Mouse (Mus musculus) right cerebral cortex, adult 18-20 months (tissue): ENCODE measurements around the gene Cntnap4.
"Not testable (repeated sequence)": the region's sequence is repeated elsewhere in the genome, so short reads cannot be mapped to it uniquely, and the experiment has no call there.

ENCODE experiments used
- DNase-seq: peaks from one replicate; pipeline ENCODE4 v3.0.0; 2022; ENCODE audit warnings: mixed read lengths

Gene Cntnap4

GRCm38 (mm10) chr8:112730583-112731432, 161.0 kb downstream of the Cntnap4 start:
- no peak for DNase-seq

DNA sequence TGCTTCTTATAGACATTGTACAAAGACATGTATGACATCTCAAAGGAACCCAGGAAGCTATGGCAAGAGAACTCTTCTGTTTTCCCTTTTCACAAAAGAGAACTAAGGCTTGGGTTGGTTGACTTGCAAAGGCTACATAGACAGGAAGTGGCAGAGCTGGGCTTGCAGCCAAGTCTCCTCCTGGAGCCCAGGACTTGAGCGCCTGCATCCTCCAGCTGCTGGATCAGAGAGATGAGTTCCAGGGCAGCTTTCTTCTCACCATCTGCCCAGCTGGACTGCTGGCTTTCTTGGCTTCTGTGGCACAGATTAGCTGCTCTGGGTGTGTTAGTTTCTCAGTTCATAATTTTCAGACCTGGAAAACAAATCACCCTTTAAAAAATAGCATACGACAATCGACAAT, 165.7 kb downstream of the Cntnap4 start:
- DNase-seq: peak; percentile 34

DNA sequence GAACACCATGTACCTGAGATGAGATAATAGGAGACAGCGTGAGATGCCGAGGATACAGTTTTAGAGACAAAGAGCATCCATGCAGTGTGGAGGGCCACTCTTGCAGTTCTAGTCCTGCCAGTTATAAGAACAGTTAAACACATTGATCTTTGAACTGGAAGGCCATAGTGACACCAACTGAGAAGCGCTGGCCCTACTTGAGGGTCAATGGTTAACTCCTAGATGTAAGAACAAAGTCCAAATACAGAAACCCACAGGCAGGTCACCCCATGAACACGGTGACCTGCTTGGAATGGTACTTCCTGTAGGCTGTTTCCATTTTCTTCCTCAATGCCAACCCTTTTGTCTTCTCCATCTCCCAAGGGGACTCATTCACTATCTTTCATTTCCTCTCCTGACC, 173.5 kb downstream of the Cntnap4 start:
- no peak for DNase-seq

GRCm38 (mm10) chr8:112747296-112747695, 177.5 kb downstream of the Cntnap4 start:
- DNase-seq: peak; percentile 26

DNA sequence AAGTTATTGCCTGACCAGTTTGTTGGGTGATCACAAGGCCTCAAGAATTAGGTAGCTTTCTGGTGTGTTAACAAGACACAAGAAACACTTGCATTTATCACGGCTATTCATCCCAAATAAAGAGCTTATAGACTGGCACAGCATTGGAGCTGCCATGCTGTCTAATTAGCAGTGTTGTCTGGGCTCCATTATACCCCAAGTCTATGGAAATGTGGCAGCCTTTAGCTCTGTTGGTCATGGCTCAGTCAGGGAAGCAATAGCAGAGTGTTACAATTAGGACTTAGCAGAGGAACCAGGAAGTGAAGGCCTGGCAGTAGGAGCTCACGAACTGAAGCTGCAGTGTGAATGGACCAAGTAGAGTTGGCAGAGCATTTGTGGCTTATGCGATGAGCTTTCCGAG, 185.3 kb downstream of the Cntnap4 start:
- no peak for DNase-seq

GRCm38 (mm10) chr8:112803058-112803457, 233.2 kb downstream of the Cntnap4 start:
- DNase-seq: no peak

GRCm38 (mm10) chr8:112809382-112809781, 239.5 kb downstream of the Cntnap4 start:
- DNase-seq: no peak

- no peak for DNase-seq
Measured at GRCm38 (mm10) chr8:112841057-112841456, 271.2 kb downstream of the Cntnap4 start.

DNA sequence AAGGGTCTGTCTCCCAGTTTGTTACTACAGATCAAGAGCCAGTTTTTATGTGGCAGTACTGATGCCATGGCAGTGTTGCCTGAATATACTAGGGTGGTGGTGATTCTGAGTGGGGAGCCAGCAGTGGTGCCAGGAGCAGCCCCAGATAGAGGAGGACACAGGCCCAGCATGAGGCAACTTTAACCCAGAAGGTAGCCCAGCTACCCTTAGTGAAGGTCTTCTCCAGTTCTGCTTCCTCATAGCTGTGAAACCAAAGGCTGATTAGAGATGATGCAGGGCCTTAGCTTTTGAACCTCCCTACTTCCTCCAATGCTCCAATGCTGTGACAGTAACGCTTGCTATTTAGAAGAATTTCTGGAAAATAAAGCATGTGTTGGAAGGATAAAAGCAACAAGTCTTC, 279.7 kb downstream of the Cntnap4 start:
- not testable (repeated sequence) for DNase-seq

DNA sequence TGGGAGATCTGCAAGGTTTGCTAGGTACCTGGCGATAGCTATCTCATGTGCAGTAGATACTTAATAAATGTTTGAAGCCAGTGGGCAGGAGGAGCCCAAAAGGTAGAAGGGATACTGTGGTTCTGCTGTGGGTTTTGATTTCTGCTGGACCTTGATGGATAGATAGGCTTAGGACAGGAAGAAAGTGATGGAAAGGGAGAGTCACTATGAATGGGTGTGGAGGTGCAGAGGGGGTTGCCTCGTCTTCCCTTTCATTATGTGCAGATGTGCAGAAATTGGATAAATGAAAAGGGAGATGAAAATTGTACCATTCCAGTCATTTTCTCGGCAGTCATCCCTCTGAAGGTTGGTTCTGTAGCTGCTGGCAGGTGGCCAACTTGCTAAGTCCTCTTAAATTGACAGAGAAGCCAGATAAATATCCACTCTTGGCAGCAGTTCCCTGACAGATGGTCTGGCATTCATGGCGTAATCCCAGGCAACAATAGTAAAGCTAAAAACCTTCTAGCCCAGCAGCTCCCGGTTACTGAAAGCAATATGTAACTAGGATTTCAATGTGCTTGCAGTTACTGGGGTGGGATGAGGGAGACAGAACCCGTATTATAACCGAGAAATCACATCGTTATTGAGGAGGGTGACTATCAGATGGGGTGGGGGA, 336.7 kb downstream of the Cntnap4 start:
- DNase-seq: peak; percentile 90

DNA sequence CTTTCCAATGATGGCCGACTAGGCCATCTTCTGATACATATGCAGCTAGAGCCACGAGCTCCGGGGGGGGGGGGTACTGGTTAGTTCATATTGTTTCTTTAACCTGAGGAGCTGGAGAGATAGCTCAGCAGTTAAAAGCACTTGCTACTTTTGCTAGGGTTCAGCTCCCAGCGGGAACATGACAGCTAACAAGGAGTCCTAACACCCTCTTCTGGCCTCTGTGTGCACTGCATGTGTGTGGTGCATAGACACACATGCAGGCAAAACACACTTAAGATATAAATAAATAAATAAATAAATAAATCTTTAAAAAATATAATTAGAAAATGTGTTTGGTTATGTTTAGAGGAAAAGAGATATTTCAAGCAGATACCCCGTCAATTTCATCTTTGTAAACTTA, 339.7 kb downstream of the Cntnap4 start:
- no peak for DNase-seq

GRCm38 (mm10) chr8:112911422-112911821, 341.6 kb downstream of the Cntnap4 start:
- DNase-seq: no peak

GRCm38 (mm10) chr8:112922151-112922550, 352.3 kb downstream of the Cntnap4 start:
- DNase-seq: no peak

GRCm38 (mm10) chr8:112922789-112923188, 352.9 kb downstream of the Cntnap4 start:
- DNase-seq: no peak
